Mouse (Mus musculus) embryo, embryonic 11.5 days (tissue): ENCODE results near the gene Wdr47.
"Not testable (repeated sequence)": the region's sequence is repeated elsewhere in the genome, so short reads cannot be mapped to it uniquely, and the experiment has no call there.

Experiments
- DNase-seq: peaks from one replicate; pipeline ENCODE4 v3.0.0-alpha.2; 2012; ENCODE audit warnings: low read depth, low spot score

Wdr47 gene

GRCm38 (mm10) chr3:108590786-108591529, at the start of gene Wdr47:
Gene Wdr47, plus strand, starts transcription at chr3:108591279.
- peak; percentile 92 for DNase-seq

DNA sequence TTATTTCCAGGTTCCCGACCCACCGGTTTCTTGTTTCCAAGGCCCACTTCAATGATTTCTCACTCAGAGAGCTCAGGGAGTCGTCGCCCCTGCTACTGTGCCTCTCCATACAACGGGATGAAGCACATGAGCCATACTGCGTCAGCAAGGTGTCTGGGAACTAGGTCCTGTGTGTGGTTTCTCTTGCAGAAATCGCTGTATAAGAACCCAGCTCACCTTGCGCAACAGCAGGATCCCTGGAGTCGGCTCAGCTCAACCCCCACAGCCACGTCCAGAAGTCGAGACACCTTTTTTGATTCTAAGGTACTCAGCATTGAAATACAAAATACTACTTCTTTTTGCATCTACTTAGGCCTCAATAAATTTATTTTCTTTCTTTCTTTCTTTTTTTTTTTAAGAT, 48.8 kb upstream of the Wdr47 start:
- no peak for DNase-seq

DNA sequence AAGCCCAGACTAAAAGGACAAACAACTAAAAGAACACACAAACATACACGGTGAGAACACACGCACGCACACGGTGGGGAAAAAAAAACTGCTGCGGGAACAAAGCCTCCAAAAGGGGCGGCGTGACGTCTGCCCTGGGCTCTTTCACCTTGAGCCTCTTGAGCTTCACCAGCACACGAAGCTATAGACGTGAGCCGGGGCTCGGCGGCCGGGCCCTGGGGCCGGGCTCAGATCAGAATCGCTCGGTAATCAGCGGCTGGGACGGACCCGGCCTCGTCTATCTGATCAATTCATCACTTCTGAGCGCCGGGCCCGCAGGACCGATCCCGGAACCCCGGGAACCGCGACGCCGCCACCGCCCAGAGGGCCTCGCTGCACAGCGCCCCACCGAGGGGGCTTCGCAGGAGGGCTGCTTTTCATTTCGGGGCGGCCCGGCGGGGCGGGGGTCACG, 36.9 kb upstream of the Wdr47 start:
- no peak for DNase-seq

DNA sequence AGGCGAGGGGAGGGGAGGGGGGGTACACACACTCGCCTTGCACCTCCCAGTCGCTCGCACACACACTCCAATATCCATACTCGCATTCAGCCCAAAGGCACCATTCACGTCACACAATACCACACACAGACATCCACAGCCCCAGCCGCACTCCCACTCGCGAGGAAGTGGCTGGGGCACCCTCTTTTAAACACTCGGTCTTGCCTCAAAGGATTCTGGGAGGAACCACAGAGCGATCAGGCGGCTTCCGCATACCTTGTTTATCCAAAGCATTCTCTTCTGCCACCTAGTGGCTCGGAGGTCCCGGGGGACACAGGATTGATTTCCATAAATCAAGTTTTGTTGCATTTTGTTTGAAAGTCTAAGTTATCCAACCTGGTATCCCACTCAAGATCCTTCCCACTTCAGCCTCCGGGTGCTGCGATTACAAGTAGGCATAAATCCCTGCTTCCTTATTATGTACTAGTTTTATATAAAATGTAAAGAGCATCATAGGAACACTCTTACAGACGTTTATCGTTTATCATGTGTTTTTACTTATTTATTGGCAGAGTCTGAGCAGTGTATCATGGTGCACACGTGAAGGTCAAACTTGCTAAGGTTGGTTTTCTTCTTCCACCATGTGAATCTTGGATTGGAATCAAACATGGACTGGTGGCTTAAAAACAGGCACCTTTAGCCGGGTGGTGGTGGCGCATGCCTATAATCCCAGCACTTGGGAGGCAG, 36.3 kb upstream of the Wdr47 start:
- peak; percentile 87 for DNase-seq

DNA sequence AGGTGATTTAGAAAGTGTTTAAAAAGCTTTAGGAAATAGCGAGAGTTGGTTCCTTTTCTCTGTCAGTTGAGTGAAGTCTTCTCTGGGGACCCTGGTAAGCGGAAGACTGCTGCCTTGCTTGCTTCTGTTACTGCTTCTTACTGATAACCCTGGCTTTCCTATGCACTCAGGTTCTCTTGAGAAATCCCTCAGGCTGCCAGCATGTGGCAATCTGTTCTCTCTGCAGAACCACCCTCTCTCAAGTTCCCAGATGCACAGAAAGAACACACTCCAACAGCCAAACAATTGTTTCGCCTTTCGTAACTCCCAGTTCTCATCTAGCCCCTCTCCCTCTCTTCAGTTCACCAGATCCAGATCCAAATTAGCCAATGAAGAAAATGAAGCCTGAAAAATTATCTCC, 33.2 kb upstream of the Wdr47 start:
- DNase-seq: no peak

- peak; percentile 96 for DNase-seq
Measured at GRCm38 (mm10) chr3:108562133-108562730, 28.8 kb upstream of the Wdr47 start, which contains the start of gene Tmem167b. Gene Tmem167b, minus strand, starts transcription at chr3:108562466.

- no peak for DNase-seq
Measured at GRCm38 (mm10) chr3:108562777-108563271, 28.3 kb upstream of the Wdr47 start.

- peak; percentile 72 for DNase-seq
Measured at GRCm38 (mm10) chr3:108563309-108563708, 27.8 kb upstream of the Wdr47 start.

- no peak for DNase-seq
Measured at GRCm38 (mm10) chr3:108567990-108568877, 22.8 kb upstream of the Wdr47 start.

- DNase-seq: not testable (repeated sequence)
Measured at GRCm38 (mm10) chr3:108569636-108570035, 21.4 kb upstream of the Wdr47 start.

DNA sequence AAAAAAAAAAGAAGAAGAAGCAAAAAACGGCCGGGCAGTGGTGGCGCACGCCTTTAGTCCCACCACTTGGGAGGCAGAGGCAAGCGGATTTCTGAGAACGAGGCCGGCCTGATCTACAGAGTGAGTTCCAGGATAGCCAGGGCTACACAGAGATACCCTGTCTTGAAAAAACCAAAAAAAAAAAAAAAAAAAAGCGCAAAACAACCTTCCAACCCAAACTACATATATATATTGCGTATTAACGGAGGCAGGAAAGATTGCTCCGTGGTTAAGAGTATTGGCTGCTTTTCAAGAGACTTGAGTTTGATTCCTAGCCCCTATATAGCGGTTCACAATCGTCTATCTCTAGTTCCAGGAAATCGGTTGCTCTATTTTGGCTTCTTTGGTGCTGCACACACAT, 20.3 kb upstream of the Wdr47 start:
- DNase-seq: no peak

- DNase-seq: peak; percentile 94
Measured at GRCm38 (mm10) chr3:108571443-108572294, 19.4 kb upstream of the Wdr47 start, which contains the start of gene Taf13. Gene Taf13, plus strand, starts transcription at chr3:108571698.

DNA sequence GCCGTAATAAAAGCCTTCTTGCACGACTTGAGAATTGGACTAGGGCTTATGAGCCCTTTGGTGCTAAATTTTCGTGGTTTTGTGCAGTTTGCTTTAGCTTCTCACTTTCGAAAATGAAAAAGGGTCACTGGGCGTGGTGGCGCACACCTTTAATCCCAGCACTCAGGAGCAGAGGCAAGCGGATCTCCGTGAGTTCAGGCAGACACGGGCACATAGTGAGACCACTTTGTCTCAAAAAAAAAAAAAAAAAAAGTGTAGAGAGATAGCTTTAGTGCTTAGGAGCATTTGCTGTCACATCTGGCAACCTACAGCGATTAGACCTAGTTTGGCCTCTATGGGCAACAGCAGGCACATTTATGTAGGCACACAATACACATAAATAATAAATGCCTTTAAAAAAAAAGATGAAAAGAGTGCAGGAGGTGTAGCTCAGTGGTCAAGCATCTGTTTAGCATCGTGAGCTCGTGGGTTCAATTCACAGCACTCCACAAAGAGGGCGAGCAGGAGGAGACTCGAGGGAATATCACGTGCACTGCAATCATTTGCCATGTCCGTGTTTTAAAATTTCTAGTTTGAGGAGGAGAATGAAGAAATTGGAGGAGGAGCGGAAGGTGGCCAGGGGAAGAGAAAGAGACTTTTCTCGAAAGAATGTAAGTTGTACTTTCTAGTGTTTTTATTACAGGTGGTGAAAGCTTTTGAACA, 18.6 kb upstream of the Wdr47 start:
- DNase-seq: no peak

DNA sequence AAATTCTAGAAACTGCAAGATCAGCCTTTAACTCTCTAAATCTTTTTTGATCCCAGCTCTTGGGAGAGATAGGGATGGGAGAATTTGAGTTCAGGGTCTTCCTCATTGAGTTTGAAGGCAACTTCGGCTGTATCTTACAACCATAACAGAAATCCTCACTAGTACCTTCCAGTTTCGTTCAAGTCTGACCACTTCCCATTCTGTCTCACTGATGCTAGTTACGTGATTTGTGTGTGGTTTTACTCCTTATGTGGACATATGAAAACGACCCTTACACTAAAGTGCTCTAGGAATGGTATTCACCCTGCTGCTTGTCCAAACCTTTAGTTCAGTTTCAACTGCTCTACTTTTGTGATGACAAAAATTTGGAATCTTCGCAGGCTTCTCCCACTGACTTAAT, 17.1 kb upstream of the Wdr47 start:
- no peak for DNase-seq

GRCm38 (mm10) chr3:108584580-108584979, 6.5 kb upstream of the Wdr47 start:
- no peak for DNase-seq

DNA sequence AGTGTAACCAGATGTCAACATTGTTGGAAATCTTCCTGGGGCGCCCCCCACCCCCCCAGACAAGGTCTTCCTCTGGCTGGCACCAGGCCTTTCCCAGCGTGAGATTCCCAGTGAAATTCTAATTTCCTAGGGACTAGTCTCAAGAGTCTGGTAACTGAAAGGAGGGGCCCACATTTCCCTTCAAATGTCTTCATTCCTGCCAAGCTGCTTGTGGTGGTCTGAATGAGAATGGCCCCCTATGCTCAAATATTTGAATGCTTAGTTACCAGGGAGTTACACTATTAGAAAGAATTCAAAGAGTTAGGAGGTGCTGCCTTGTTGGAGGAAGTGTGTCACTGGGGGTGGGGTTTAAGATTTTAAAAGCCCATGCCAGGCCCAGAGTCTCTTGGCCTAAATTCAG, 2.6 kb upstream of the Wdr47 start:
- no peak for DNase-seq

GRCm38 (mm10) chr3:108591530-108592522, 747 bp downstream of the Wdr47 start:
- no peak for DNase-seq

DNA sequence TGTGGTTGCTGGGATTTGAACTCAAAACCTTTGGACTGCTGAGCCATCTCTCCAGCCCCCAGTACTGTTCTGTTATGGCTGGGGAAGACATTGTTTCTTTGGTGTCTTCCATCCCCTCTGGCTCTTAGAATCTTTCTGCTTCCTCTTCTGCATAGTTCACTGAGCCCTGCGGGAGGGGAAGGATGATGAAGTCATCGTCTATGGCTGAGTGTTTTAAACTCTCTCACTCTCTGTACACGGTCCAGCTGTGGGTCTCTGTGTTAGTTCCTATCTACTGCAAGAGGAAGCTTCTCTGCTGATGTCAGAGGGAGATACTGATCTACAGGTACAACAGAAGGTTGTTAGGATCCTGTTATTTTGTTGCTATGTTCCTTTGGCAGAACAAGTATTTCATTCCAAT, 17.8 kb downstream of the Wdr47 start:
- DNase-seq: no peak
